16 mouse cellular contexts compared by ENCODE assay signal in genomic region chr13:107019443-107019842, GRCm38 (mm10). TPM values are rescaled to one million over a fixed set of nuclear protein-coding genes. Genes with fewer than 3 reads are reported as not detected.
DNase-seq lines count a peak whose midpoint lies in the region; ATAC-seq lines count a peak whose summit lies in the region.
"Had no signal": no experiment of that assay in that cellular context is flagged by ENCODE, and none has a peak within 500 bp of the region (broad histone marks: within the 10 kb centered on the region; RNA-seq: fewer than 3 reads in every experiment).

No protein-coding gene starts in this region.

- no peaks in the 10 kb centered on the region for H3K36me3 ChIP-seq in forebrain, embryonic 15.5 days
- H3K36me3 ChIP-seq in forebrain, embryonic 11.5 days (ENCODE audit: control insufficient read depth, insufficient read depth, low read length), result no peaks in the 10 kb centered on the region
- peaks cover 7% of the 10 kb centered on the region; the same call in 1 of the 2 replicates for H3K36me3 ChIP-seq in midbrain, embryonic 12.5 days
- no peaks in the 10 kb centered on the region for H3K36me3 ChIP-seq in midbrain, embryonic 11.5 days (ENCODE audit: control insufficient read depth, insufficient read depth, low read length)
- peaks cover 18% of the 10 kb centered on the region for H3K36me3 ChIP-seq in liver, embryonic 13.5 days
- H3K36me3 ChIP-seq: embryonic facial prominence, embryonic 15.5 days had no signal

- no peak for DNase-seq in forebrain, embryonic 11.5 days (ENCODE audit: low spot score)
- no peak for DNase-seq in midbrain, embryonic 11.5 days (ENCODE audit: low spot score, missing footprints)
- DNase-seq in liver, embryonic 13.5 days, result peak; percentile 33
- DNase-seq in spleen, adult 18-20 months, result no peak
- DNase-seq in kidney, postnatal 10 days, result no peak
- DNase-seq in c-Kit-positive CD71-positive TER-119-positive erythroid progenitor cells, embryonic 14.5 days (ENCODE audit: low spot score), result no peak
- DNase-seq: B cell, adult 2 months; cerebellum, postnatal 25 days; gastrocnemius, postnatal 14 days; heart, postnatal 10 days; layer of hippocampus, postnatal 36 days; retina, postnatal 1 day; thymus, adult 18-20 months had no signal

- H3K4me3 ChIP-seq in forebrain, embryonic 15.5 days, result peak overlapping the region; percentile 16; the same call in 1 of the 2 replicates
- H3K4me3 ChIP-seq in forebrain, embryonic 11.5 days (ENCODE audit: low read depth, low read length), result no peak overlapping the region
- no peak overlapping the region for H3K4me3 ChIP-seq in midbrain, embryonic 12.5 days
- no peak overlapping the region for H3K4me3 ChIP-seq in midbrain, embryonic 11.5 days (ENCODE audit: low read depth, low read length)
- peak overlapping the region; percentile 46 for H3K4me3 ChIP-seq in liver, embryonic 13.5 days (replicated peaks)
- H3K4me3 ChIP-seq: embryonic facial prominence, embryonic 15.5 days had no signal

- no peaks in the 10 kb centered on the region for H3K27me3 ChIP-seq in forebrain, embryonic 15.5 days
- H3K27me3 ChIP-seq in forebrain, embryonic 11.5 days (ENCODE audit: control insufficient read depth, insufficient read depth, low read length), result no peaks in the 10 kb centered on the region
- no peaks in the 10 kb centered on the region for H3K27me3 ChIP-seq in midbrain, embryonic 12.5 days
- H3K27me3 ChIP-seq in midbrain, embryonic 11.5 days (ENCODE audit: control insufficient read depth, insufficient read depth, low read length), result no peaks in the 10 kb centered on the region
- H3K27me3 ChIP-seq in liver, embryonic 13.5 days, result no peaks in the 10 kb centered on the region
- H3K27me3 ChIP-seq: embryonic facial prominence, embryonic 15.5 days had no signal

- H3K4me2 ChIP-seq in forebrain, embryonic 15.5 days (replicated peaks), result peak overlapping the region; percentile 28
- no peak overlapping the region for H3K4me2 ChIP-seq in forebrain, embryonic 11.5 days (ENCODE audit: low read depth, low read length, severe bottlenecking)
- H3K4me2 ChIP-seq in midbrain, embryonic 12.5 days (replicated peaks), result 0 out of 2 replicates have a peak overlapping the region, but pooled peaks have one; percentile 1
- H3K4me2 ChIP-seq in midbrain, embryonic 11.5 days, result no peak overlapping the region
- peak overlapping the region; percentile 59 for H3K4me2 ChIP-seq in liver, embryonic 13.5 days
- H3K4me2 ChIP-seq: embryonic facial prominence, embryonic 15.5 days had no signal

- WGBS in forebrain, embryonic 15.5 days, result 82% methylated on average over 2 of the region's 2 CpGs
- WGBS in forebrain, embryonic 11.5 days, result 80% methylated on average over 2 of the region's 2 CpGs
- WGBS in midbrain, embryonic 12.5 days, result 87% methylated on average over 2 of the region's 2 CpGs
- WGBS in midbrain, embryonic 11.5 days, result 91% methylated on average over 2 of the region's 2 CpGs
- 36% methylated on average over 2 of the region's 2 CpGs for WGBS in liver, embryonic 13.5 days (ENCODE audit: insufficient replicate concordance)

- peaks cover 32% of the 10 kb centered on the region for H3K4me1 ChIP-seq in forebrain, embryonic 15.5 days
- H3K4me1 ChIP-seq in forebrain, embryonic 11.5 days (replicated peaks; ENCODE audit: control insufficient read depth, insufficient read depth, low read length), result peaks cover 3% of the 10 kb centered on the region
- H3K4me1 ChIP-seq in midbrain, embryonic 12.5 days, result peaks cover 12% of the 10 kb centered on the region
- peaks cover 11% of the 10 kb centered on the region for H3K4me1 ChIP-seq in midbrain, embryonic 11.5 days (ENCODE audit: control insufficient read depth, insufficient read depth, low read length)
- peaks cover 62% of the 10 kb centered on the region for H3K4me1 ChIP-seq in liver, embryonic 13.5 days (replicated peaks)

- no peak overlapping the region for H3K27ac ChIP-seq in forebrain, embryonic 15.5 days (replicated peaks)
- H3K27ac ChIP-seq in forebrain, embryonic 11.5 days (ENCODE audit: low read depth, low read length), result no peak overlapping the region
- H3K27ac ChIP-seq in midbrain, embryonic 12.5 days (replicated peaks), result no peak overlapping the region
- no peak overlapping the region for H3K27ac ChIP-seq in midbrain, embryonic 11.5 days (ENCODE audit: low read depth, low read length)
- H3K27ac ChIP-seq in liver, embryonic 13.5 days, result peak overlapping the region; percentile 88
- H3K27ac ChIP-seq: embryonic facial prominence, embryonic 15.5 days had no signal

- ATAC-seq in forebrain, embryonic 15.5 days (replicated peaks), result no peak
- no peak for ATAC-seq in forebrain, embryonic 11.5 days (replicated peaks; ENCODE audit: low FRiP score)
- no peak for ATAC-seq in midbrain, embryonic 12.5 days (ENCODE audit: low FRiP score, low read depth)
- ATAC-seq in midbrain, embryonic 11.5 days (ENCODE audit: low FRiP score), result no peak
- peak; percentile 18; the same call in 1 of the 2 replicates for ATAC-seq in liver, embryonic 13.5 days (ENCODE audit: low read depth)

- H3K9me3 ChIP-seq in forebrain, embryonic 15.5 days, result no peaks in the 10 kb centered on the region
- no peaks in the 10 kb centered on the region; the same call in 1 of the 2 replicates for H3K9me3 ChIP-seq in forebrain, embryonic 11.5 days (ENCODE audit: control insufficient read depth, low read length)
- H3K9me3 ChIP-seq in midbrain, embryonic 12.5 days, result no peaks in the 10 kb centered on the region
- H3K9me3 ChIP-seq in midbrain, embryonic 11.5 days (ENCODE audit: control insufficient read depth, low read length), result no peaks in the 10 kb centered on the region
- 0 out of 2 replicates have a peak, but pooled peaks cover 2% of the 10 kb centered on the region for H3K9me3 ChIP-seq in liver, embryonic 13.5 days (replicated peaks)
- H3K9me3 ChIP-seq: embryonic facial prominence, embryonic 15.5 days had no signal

- no peak overlapping the region for H3K9ac ChIP-seq in forebrain, embryonic 15.5 days (replicated peaks)
- no peak overlapping the region for H3K9ac ChIP-seq in forebrain, embryonic 11.5 days (ENCODE audit: low read length)
- H3K9ac ChIP-seq in midbrain, embryonic 12.5 days (replicated peaks), result no peak overlapping the region
- H3K9ac ChIP-seq in midbrain, embryonic 11.5 days (ENCODE audit: low read length), result no peak overlapping the region
- peak overlapping the region; percentile 54 for H3K9ac ChIP-seq in liver, embryonic 13.5 days
- H3K9ac ChIP-seq: embryonic facial prominence, embryonic 15.5 days had no signal

RNA-seq across cellular contexts. Expression of gene Kif2a, which starts 2.5 kb away (rescaled TPM):
- 48.9 and 54.8 TPM in 2 replicates for polyA plus RNA-seq in forebrain, embryonic 15.5 days (2015; fragmentation: Nextera tagmentation; extraction: Ambion mirVana)
- 31.3 and 37.0 TPM in 2 replicates for polyA plus RNA-seq in forebrain, embryonic 11.5 days (2014; fragmentation: Nextera tagmentation; extraction: Ambion mirVana)
- polyA plus RNA-seq in midbrain, embryonic 12.5 days (2016; fragmentation: Nextera tagmentation; extraction: Ambion mirVana), result 27.4 and 27.7 TPM in 2 replicates
- 27.8 and 30.1 TPM in 2 replicates for polyA plus RNA-seq in midbrain, embryonic 11.5 days (2014; fragmentation: Nextera tagmentation; extraction: Ambion mirVana)
- polyA plus RNA-seq in liver, embryonic 13.5 days (2015; fragmentation: Nextera tagmentation; extraction: Ambion mirVana), result 22.3 and 27.6 TPM in 2 replicates

Comparison
In these comparisons a context has a peak if more than half of its experiments do, and no peak if none do; other contexts are left out.
1. H3K4me2 ChIP-seq: peak in forebrain, embryonic 15.5 days (single experiment), midbrain, embryonic 12.5 days (single experiment) and liver, embryonic 13.5 days (single experiment); none in forebrain, embryonic 11.5 days (single experiment) and midbrain, embryonic 11.5 days (single experiment).
2. H3K4me3 ChIP-seq: peak in forebrain, embryonic 15.5 days (single experiment) and liver, embryonic 13.5 days (single experiment); none in forebrain, embryonic 11.5 days (single experiment), midbrain, embryonic 12.5 days (single experiment) and midbrain, embryonic 11.5 days (single experiment).